Mouse (Mus musculus): ENCODE measurements around the gene Nfib. TPM values are rescaled to one million over a fixed set of nuclear protein-coding genes. Genes with fewer than 3 reads are reported as not detected.

The Nfib gene
- total and polyA plus RNA-seq, 3 experiments: 0.16 TPM; not detected in 2

GRCm38 (mm10) chr4:82593681-82594666 lies 111.6 kb downstream of the Nfib start:
- TF ChIP-seq GATA1 (IDR thresholded peaks at IDR 0.05; ENCODE audit: borderline replicate concordance, low read length) (no peak), TAL1 (conservative IDR thresholded peaks at IDR 0.05; ENCODE audit: low read depth, low read length) (no peak), GATA2 (IDR thresholded peaks at IDR 0.05; ENCODE audit: borderline replicate concordance, low read depth, low read length) (no peak), POLR2AphosphoS5 (IDR thresholded peaks at IDR 0.05; ENCODE audit: insufficient replicate concordance, low read depth, low read length) (no peak), CTCF (IDR thresholded peaks at IDR 0.05; ENCODE audit: low read depth, low read length) (no peak)
- ATAC-seq (ENCODE audit: extremely low read depth, insufficient number of reproducible peaks, low FRiP score, poor library complexity, severe bottlenecking) (no peak; the same call in 1 of the 2 replicates), DNase-seq (ENCODE audit: low spot score) (no peak)
- peaks cover 14% of the 10 kb centered on the region for H3K9me3 ChIP-seq (replicated peaks)
- H3K27me3 ChIP-seq (ENCODE audit: insufficient read depth, low read length): no peaks in the 10 kb centered on the region
- no peaks in the 10 kb centered on the region for H3K4me1 ChIP-seq (ENCODE audit: insufficient read depth, low read depth, low read length)
- no peaks in the 10 kb centered on the region for H3K36me3 ChIP-seq (replicated peaks)
- H3K4me3 ChIP-seq (ENCODE audit: low read depth, low read length): no peak overlapping the region

GRCm38 (mm10) chr4:82592086-82593030 lies 113.2 kb downstream of the Nfib start:
- H3K27me3 ChIP-seq (ENCODE audit: insufficient read depth, low read length): no peaks in the 10 kb centered on the region
- H3K9me3 ChIP-seq (replicated peaks): peaks cover 14% of the 10 kb centered on the region
- H3K36me3 ChIP-seq (replicated peaks): no peaks in the 10 kb centered on the region
- ATAC-seq (ENCODE audit: extremely low read depth, insufficient number of reproducible peaks, low FRiP score, poor library complexity, severe bottlenecking): no peak
- TF ChIP-seq POLR2AphosphoS5 (IDR thresholded peaks at IDR 0.05; ENCODE audit: insufficient replicate concordance, low read depth, low read length) (no peak), CTCF (IDR thresholded peaks at IDR 0.05; ENCODE audit: low read depth, low read length) (no peak), GATA2 (IDR thresholded peaks at IDR 0.05; ENCODE audit: borderline replicate concordance, low read depth, low read length) (no peak), TAL1 (conservative IDR thresholded peaks at IDR 0.05; ENCODE audit: low read depth, low read length) (no peak), GATA1 (IDR thresholded peaks at IDR 0.05; ENCODE audit: borderline replicate concordance, low read length) (no peak)
- H3K4me3 ChIP-seq (ENCODE audit: low read depth, low read length): no peak overlapping the region
- H3K4me1 ChIP-seq (ENCODE audit: insufficient read depth, low read depth, low read length): no peaks in the 10 kb centered on the region
- no peak for DNase-seq (ENCODE audit: low spot score)

GRCm38 (mm10) chr4:82589345-82589890 lies 116.1 kb downstream of the Nfib start:
- Histone ChIP-seq H3K4me3 (ENCODE audit: low read depth, low read length) (no peak overlapping the region), H3K27me3 (ENCODE audit: insufficient read depth, low read length) (no peaks in the 10 kb centered on the region), H3K36me3 (replicated peaks) (no peaks in the 10 kb centered on the region), H3K4me1 (ENCODE audit: insufficient read depth, low read depth, low read length) (no peaks in the 10 kb centered on the region), H3K9me3 (replicated peaks) (peaks cover 17% of the 10 kb centered on the region)
- TF ChIP-seq GATA1 (IDR thresholded peaks at IDR 0.05; ENCODE audit: borderline replicate concordance, low read length) (no peak), GATA2 (IDR thresholded peaks at IDR 0.05; ENCODE audit: borderline replicate concordance, low read depth, low read length) (no peak), POLR2AphosphoS5 (IDR thresholded peaks at IDR 0.05; ENCODE audit: insufficient replicate concordance, low read depth, low read length) (no peak), CTCF (IDR thresholded peaks at IDR 0.05; ENCODE audit: low read depth, low read length) (no peak), TAL1 (conservative IDR thresholded peaks at IDR 0.05; ENCODE audit: low read depth, low read length) (no peak)
- ATAC-seq (ENCODE audit: extremely low read depth, insufficient number of reproducible peaks, low FRiP score, poor library complexity, severe bottlenecking) (no peak), DNase-seq (ENCODE audit: low spot score) (no peak)

GRCm38 (mm10) chr4:82588718-82589117 lies 116.8 kb downstream of the Nfib start:
- Histone ChIP-seq H3K27me3 (ENCODE audit: insufficient read depth, low read length) (no peaks in the 10 kb centered on the region), H3K36me3 (replicated peaks) (no peaks in the 10 kb centered on the region), H3K4me1 (ENCODE audit: insufficient read depth, low read depth, low read length) (no peaks in the 10 kb centered on the region), H3K4me3 (ENCODE audit: low read depth, low read length) (no peak overlapping the region), H3K9me3 (replicated peaks) (peaks cover 20% of the 10 kb centered on the region)
- no peak for DNase-seq (ENCODE audit: low spot score)
- ATAC-seq (ENCODE audit: extremely low read depth, insufficient number of reproducible peaks, low FRiP score, poor library complexity, severe bottlenecking): no peak
- no peak for TF ChIP-seq POLR2AphosphoS5 (IDR thresholded peaks at IDR 0.05; ENCODE audit: insufficient replicate concordance, low read depth, low read length)
- TF ChIP-seq GATA2 (IDR thresholded peaks at IDR 0.05; ENCODE audit: borderline replicate concordance, low read depth, low read length): no peak
- no peak for TF ChIP-seq TAL1 (conservative IDR thresholded peaks at IDR 0.05; ENCODE audit: low read depth, low read length)
- no peak for TF ChIP-seq CTCF (IDR thresholded peaks at IDR 0.05; ENCODE audit: low read depth, low read length)
- TF ChIP-seq GATA1 (IDR thresholded peaks at IDR 0.05; ENCODE audit: borderline replicate concordance, low read length): no peak

DNA sequence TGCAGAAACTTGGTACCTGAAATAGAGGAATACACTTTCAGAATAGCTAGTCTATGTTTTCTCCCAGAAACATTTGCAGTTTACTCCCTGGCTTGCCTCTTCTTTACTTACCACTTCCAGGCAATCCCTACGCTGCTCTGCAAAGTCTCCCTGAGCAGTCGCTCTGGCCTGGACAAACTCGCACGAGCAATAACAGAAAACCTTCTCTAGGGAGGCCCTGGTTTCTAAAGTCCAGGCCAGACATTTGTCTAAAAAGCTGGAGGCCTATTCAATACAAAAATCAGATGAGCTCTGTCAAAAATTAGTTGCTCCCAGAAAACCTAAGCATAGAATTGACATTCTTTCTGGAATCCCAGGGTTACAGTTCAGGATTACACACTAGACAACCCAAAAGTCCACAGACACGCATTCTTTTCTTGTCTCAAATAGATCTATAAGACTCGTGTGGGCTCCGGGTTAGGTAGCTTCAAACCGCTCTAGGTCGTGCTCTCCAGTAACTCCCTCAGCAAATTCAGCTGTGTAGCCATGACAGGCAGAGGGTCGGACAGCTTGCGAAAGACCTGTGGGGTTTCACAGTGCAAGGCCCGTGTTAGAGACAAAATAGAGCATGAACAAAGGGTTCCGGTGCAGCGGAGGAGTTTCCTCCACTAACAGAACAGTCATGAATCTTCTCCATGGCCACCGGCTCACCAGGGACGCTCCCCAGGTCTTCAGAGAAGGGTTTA lies 118.2 kb downstream of the Nfib start:
- TF ChIP-seq TAL1 (conservative IDR thresholded peaks at IDR 0.05; ENCODE audit: low read depth, low read length) (no peak), GATA1 (IDR thresholded peaks at IDR 0.05; ENCODE audit: borderline replicate concordance, low read length) (no peak), GATA2 (IDR thresholded peaks at IDR 0.05; ENCODE audit: borderline replicate concordance, low read depth, low read length) (no peak), POLR2AphosphoS5 (IDR thresholded peaks at IDR 0.05; ENCODE audit: insufficient replicate concordance, low read depth, low read length) (no peak), CTCF (IDR thresholded peaks at IDR 0.05; ENCODE audit: low read depth, low read length) (no peak)
- Histone ChIP-seq H3K27me3 (ENCODE audit: insufficient read depth, low read length) (no peaks in the 10 kb centered on the region), H3K4me3 (ENCODE audit: low read depth, low read length) (no peak overlapping the region), H3K36me3 (replicated peaks) (no peaks in the 10 kb centered on the region), H3K9me3 (replicated peaks) (peaks cover 20% of the 10 kb centered on the region), H3K4me1 (ENCODE audit: insufficient read depth, low read depth, low read length) (no peaks in the 10 kb centered on the region)
- no peak for DNase-seq (ENCODE audit: low spot score)
- no peak for ATAC-seq (ENCODE audit: extremely low read depth, insufficient number of reproducible peaks, low FRiP score, poor library complexity, severe bottlenecking)

Measured in G1E (cell line).